Mouse (Mus musculus) kidney, adult 9 months (tissue): ENCODE results near the gene Crkl.
A peak's percentile ranks its signal among the peaks of the same experiment; 100 is the strongest.

ENCODE experiments used
- DNase-seq: peaks from one replicate; pipeline ENCODE4 v3.0.0; 2022

The Crkl gene

GRCm38 (mm10) chr16:17451541-17452372 is at the start of gene Crkl:
Crkl (plus strand) TSS chr16:17451987.
- DNase-seq: peak; percentile 98

DNA sequence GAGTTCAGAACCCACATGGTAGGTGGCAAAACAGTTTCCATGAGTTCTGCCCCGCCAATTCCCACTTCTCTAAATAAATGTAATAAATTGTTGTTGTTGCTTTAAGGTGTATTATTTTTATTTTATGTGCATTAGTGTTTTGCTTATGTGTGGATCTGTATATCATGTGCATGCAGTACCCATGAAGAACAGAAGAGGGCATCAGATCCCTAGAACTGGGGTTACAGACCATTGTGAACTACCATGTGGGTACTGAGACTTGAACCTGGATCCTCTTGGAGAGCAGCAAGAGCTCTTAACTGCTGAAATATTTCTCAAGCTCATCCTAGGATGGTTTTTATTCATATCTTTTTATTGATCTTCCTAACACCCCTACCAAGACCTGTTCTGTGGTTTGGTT is 48.9 kb upstream of the Crkl start:
- DNase-seq: peak; percentile 74

DNA sequence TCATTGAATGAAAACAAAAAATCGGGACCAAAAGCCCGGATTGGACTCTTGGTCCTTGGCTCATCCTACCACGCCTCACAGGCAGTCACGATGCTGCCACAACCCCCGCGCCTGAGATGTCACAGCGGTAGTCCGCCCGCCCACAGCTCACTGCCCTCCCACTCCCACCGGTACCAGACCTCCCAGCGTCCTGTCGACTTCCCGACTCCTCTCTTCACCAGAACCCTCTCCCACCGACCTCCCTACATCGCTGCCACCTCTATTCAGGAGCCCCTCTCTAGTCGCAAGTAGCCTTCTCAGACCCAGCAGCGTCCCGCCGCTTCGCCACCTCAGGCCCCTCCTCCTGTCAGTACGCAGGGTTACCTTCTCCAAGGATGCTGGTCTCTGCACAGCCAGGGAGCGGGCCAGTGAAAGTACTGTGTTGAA is 46.5 kb upstream of the Crkl start:
- peak; percentile 80 for DNase-seq

DNA sequence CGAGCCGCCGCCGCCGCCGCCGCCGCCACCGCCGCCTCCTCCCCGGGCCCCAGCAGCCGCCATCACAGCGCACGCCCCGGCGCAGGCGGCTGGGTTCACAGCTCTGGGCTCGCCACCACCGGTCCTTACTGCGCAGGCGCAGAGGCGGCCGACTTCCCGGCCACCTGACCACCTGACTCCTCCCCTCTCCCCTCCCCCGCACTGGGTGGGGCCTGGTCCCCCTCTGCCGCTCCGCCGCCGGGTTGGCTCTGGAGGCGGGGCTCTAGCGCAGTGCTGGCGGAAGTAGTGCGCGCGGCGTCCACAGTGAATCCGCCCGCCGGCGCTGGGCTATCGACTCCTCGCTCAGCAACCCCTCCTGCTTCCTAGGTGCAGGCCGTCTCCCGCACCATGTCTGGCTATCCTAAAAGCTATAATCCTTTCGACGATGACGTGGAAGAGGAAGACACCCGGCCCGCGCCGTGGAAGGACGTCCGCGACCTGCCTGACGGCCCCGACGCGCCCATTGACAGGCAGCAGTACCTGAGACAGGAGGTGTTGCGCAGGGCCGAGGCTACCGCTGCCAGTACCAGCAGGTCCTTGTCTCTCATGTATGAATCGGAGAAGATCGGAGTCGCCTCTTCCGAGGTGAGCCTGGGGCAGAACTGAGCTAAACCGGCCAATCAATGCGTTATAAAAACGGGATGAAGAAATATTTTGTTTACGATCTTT is 45.9 kb upstream of the Crkl start, which contains the start of the genes Snap29 and Pi4ka:
TSS of gene Snap29 (plus strand) at position 251 of the 708 bp plus-strand sequence.
TSS of gene Pi4ka (minus strand) at position 579 of the 708 bp plus-strand sequence.
- DNase-seq: peak; percentile 100

DNA sequence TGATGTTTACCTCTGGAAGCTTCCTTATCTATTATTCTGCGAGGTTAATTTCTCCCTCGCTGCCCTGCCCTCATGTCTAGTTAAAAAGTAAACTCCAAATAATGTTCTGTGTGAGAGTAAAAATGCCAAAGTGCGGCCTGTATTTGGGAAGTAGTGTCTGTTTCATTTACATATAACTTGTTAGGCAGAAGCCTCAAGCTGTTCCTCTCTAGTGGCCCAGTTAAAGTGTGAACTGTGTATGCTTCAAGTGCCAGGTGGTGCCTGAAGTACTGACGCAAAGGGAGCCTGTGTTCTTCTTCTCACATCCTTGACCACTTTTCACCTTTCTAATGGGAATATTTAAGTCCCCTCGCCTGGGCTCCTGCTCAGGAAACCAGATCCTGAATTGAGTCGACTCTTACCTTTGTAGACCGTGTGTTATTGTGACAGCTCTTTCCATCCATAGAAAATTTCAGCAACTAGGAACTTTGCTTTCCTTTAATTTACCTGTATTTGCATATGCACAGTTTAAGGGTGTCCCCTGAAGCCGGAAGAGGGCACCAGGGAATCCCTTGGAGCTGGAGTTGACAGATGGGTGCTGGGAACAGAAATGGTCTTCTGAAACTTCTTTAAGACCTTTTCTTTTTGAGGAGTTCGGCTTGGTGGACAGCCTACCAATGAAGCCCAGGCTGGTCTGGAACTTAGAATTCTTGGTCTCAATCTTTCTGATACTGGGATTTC is 45.1 kb upstream of the Crkl start:
- DNase-seq: peak; percentile 74

DNA sequence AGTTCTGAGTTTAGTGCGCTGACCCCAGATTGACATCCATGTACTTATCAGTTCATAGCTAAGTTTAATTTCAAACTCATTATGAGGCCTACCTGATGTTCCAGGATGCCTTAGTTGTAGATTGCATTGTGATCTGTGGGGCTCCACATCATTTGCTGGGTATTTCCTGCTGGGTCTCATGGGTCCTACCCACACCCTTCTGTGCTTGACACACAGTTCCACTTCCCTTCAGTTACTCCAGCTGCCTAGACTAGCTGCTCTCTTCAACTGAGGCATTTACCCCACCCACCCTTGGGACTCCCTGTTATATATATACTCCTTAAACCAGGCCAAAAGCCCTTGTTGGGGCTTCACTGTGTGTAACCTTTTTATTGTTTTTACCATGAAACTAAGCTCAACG is 42.7 kb upstream of the Crkl start:
- no peak for DNase-seq

DNA sequence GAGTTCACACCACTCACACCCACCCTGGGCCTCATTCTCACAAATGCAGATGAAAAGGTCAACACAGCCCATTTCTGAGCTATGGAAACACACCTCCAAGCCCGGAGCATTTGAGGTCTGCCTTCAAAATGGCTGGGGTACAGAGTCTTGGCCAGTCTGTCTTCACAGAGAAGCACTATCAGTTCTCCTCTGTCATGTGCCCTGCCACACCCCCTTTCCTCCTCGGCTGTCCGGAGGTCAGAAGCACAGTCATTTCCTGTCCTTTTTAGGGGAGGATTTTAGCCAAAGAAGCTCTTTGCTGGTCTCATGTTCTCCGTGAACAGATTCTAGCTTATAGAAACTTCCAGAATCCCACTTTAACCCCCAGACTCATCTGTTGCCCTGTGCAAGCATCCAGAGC is 41.6 kb upstream of the Crkl start:
- DNase-seq: peak; percentile 31

DNA sequence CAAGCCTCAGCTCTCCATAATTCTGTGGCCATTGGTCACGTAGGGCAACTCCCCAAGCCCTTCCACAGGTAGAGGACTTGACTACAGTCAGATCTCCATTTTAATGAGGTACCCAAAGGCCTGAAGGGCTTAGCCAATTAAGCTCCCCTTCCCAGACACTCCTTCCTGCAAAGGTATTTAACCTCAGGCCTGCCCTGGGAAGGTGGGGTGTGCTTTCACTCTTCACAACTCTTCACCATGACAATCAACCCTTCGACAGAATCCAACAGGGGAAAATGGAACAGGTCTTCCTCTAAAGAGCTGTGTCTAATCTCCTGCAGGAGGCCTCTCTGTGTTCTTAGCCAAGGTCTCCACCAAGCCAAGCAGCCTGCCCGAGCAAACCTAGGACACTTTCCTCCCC is 28.8 kb upstream of the Crkl start:
- DNase-seq: no peak

- DNase-seq: peak; percentile 29
These were observed 19.2 kb upstream of the Crkl start for GRCm38 (mm10) chr16:17432576-17432975.

GRCm38 (mm10) chr16:17452373-17452715 is 557 bp downstream of the Crkl start:
- peak; percentile 57 for DNase-seq

- DNase-seq: no peak
These were observed 5.1 kb downstream of the Crkl start for GRCm38 (mm10) chr16:17456901-17457300.

- DNase-seq: peak; percentile 28
These were observed 8.5 kb downstream of the Crkl start for GRCm38 (mm10) chr16:17460254-17460653.

DNA sequence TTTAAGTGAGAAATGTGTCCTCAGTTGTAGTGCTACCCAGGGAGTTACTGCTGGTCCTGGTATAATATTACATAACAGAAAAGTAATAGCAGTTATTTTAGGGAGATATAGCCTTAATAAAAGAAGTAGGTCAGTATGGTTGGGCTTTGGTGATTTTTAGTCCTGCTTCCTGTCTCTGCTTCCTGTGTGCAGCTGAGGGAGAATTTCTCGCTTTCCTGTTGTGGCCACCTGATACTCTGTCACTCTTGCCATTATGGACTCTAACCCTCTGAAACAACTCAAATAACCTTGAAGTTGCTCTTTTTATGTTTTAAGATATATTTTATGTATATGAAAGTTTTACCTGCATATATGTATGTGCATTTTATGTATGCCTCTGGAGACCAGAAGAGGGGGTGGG is 9.8 kb downstream of the Crkl start:
- no peak for DNase-seq

DNA sequence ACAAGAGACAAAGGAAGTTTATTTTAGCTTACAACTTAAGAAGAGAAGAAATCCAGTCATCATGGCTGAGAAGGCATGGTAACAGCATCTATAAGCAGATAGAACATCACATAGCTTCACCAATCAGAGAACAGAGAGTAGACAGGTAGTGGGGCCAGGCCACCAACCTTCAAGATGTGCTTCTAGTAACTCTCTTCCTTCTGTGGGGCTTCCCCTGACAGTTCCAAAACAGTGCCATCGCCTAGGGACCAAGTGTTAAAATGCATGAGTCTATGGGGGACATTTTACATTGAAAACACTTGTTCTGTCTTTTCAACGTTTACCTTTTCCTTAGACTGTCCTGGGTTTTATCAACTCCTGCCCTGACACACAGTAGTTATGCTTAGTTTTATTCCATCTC is 11.4 kb downstream of the Crkl start:
- DNase-seq: no peak

DNA sequence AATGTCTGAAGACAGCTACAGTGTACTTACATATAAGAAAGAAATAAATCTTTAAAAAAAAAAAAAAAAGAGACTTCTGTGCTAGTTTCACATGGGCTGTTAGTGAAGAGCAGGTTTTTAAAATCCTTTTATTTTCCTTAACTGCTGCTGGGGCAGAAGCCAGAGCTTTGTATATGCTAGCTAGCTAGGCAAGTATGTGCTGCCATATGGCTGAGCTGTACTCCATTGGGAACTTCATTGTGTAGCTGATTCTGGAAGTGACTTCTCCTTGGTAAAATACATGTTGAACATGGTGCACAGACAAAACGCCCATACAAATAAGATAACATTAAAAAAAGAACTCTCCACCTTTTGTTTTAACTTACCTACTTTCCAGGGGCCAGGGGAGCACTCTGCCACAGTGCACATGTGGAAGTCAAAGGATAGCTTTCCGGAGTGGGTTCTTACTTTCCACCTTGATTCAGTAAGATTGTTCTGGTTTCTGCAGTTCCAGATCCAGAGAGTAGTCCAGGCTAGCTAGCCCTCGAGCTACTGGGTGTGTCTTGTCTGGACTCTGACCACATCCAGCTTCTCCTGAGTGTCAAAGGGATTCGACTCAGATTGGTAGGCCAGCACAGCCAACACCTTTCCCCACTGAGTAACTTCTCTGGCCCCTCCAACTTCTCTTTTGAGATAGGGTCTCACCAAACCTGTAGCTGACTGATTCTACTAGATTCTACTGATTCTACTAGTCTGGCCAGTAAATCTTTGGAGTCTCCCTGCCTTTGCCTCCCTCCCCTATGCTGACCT is 15.3 kb downstream of the Crkl start:
- DNase-seq: no peak

GRCm38 (mm10) chr16:17472498-17472897 is 20.7 kb downstream of the Crkl start:
- no peak for DNase-seq

DNA sequence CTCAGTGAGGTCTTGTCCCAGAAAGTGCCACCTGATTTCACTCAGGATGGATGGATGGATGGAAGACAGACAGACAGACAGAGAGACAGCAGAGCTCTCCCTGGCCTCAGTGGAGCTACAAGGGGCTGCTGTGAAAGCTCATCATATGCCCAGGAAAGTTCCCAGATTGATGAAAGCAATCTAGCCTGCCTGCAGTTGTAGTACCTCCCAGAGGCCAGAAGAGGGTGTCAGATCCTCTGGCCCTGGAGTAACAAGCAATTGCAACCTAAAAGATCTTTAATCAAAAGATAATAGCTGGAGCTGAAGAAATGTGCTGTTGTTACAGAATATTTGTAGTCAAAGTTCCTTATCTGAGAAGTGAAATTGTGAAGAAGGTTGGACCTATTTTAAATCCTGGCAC is 22.3 kb downstream of the Crkl start:
- DNase-seq: peak; percentile 53

GRCm38 (mm10) chr16:17474761-17475160 is 23.0 kb downstream of the Crkl start:
- no peak for DNase-seq

GRCm38 (mm10) chr16:17475326-17475725 is 23.5 kb downstream of the Crkl start:
- no peak for DNase-seq

DNA sequence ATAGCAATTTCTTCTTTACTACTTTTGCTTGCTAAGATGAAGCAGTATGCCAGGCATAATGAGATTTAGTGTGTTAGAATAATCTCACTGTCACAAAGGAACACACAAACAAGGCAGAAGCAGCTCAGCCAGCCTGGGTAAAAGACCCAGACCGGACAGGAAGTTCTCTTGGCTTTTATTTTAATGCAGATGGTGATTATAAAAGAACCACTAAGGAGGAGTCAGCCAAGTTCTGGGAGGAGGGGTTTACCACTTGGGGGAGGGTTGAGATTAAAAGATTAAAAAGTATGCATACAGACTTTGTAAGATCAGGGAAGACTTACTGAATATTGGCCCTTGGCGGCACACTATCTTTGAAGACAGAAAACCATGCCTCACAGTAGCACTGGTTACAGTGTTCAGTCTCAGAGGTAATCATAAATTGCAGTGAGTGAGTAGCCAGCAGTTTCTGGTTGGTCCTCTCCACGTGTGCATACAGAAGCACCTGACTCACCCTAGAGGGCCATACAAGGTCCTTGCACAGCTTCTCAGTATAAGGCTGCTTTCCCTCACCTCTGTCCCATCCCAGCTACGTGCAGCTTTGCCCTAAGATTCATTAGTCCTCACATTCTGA is 26.6 kb downstream of the Crkl start:
- DNase-seq: no peak

- no peak for DNase-seq
These were observed 29.7 kb downstream of the Crkl start for GRCm38 (mm10) chr16:17481465-17481864.

DNA sequence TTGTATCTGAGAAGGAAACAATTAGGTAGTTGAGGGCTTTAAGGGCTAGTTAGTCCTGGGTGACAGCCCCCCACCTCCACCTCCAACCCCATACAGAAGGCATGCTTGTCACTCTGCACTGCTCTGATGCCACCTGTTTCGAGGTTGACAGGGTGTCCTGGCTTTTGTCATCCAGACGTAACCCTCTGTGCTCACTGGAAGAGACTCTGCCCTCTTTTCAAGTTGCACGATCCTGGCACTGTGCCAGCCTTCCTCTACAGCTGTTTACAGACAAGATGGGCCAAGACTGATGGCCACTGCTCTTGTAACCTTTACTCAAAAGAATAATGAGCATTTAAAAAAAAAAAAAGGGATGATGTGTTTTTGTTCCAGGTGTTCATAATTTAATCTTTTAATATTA is 34.7 kb downstream of the Crkl start:
- DNase-seq: peak; percentile 54
